Mouse (Mus musculus) heart, embryonic 14.5 days (tissue): ENCODE data around the gene Stx7. TPM values are rescaled to one million over a fixed set of nuclear protein-coding genes. Genes with fewer than 3 reads are reported as not detected.
A peak's percentile ranks its signal among the peaks of the same experiment; 100 is the strongest.

Experiments
- ATAC-seq: fragments of 200-750 bp; cut with Nextera tagmentation; 2 replicates; pipeline ENCODE4 v1.8.0; 2017; ENCODE audit warnings: low read depth, moderate TSS enrichment; ENCODE audit not compliant: insufficient number of reproducible peaks, insufficient read depth, low FRiP score
- H3K27ac ChIP-seq, 2 experiments: fragments of 200-500 bp in 1 of 2; fragments of 300-500 bp in 1 of 2; sonication (generic) in 1 of 2; replicated peaks in 1 of 2; 2 replicates each; pipeline ENCODE4 v1.5.1; 2012 to 2014; ENCODE audit warnings: low read depth in 2 of 2, low read length in 2 of 2, control low read depth in 1 of 2, mild to moderate bottlenecking in 1 of 2, mixed read lengths in 1 of 2; ENCODE audit not compliant: control insufficient read depth in 1 of 2, insufficient read depth in 1 of 2
- H3K27me3 ChIP-seq: fragments of 300-500 bp; sonication (generic); 2 replicates; pipeline ENCODE4 v1.6.1; 2014; ENCODE audit warnings: mild to moderate bottlenecking, low read length, control low read depth; ENCODE audit not compliant: control insufficient read depth, insufficient read depth
- H3K36me3 ChIP-seq: fragments of 300-500 bp; sonication (generic); 2 replicates; pipeline ENCODE4 v1.6.1; 2014; ENCODE audit warnings: mild to moderate bottlenecking, control low read depth, low read length, mixed read lengths; ENCODE audit not compliant: control insufficient read depth, insufficient read depth
- H3K4me1 ChIP-seq, 2 experiments: fragments of 200-500 bp in 1 of 2; fragments of 300-500 bp in 1 of 2; sonication (generic) in 1 of 2; 2 replicates each; pipeline ENCODE4 v1.6.1; 2012 to 2014; ENCODE audit warnings: low read length in 2 of 2, control low read depth in 1 of 2, mixed read lengths in 1 of 2; ENCODE audit not compliant: control insufficient read depth in 2 of 2, insufficient read depth in 2 of 2
- H3K4me2 ChIP-seq: fragments of 300-500 bp; sonication (generic); 2 replicates; pipeline ENCODE4 v1.6.1; 2014; ENCODE audit warnings: mild to moderate bottlenecking, low read length
- H3K4me3 ChIP-seq, 2 experiments: fragments of 200-500 bp in 1 of 2; fragments of 300-500 bp in 1 of 2; sonication (generic) in 1 of 2; 2 replicates each; pipeline ENCODE4 v1.5.1; 2012 to 2014; ENCODE audit warnings: low read length in 2 of 2, mild to moderate bottlenecking in 2 of 2, control low read depth in 1 of 2, low read depth in 1 of 2, moderate library complexity in 1 of 2; ENCODE audit not compliant: control insufficient read depth in 1 of 2, insufficient read depth in 1 of 2
- H3K9ac ChIP-seq: fragments of 300-500 bp; sonication (generic); 2 replicates; pipeline ENCODE4 v1.6.1; 2014; ENCODE audit warnings: mild to moderate bottlenecking, low read length
- H3K9me3 ChIP-seq: fragments of 300-500 bp; sonication (generic); 2 replicates; pipeline ENCODE4 v1.6.1; 2016; ENCODE audit warnings: low read length, control low read depth; ENCODE audit not compliant: control insufficient read depth
- WGBS: fragments of 180-500 bp; shearing (Covaris S2); extraction: QIAGEN DNeasy Blood & Tissue Kit; methylation state at CpG from one replicate; pipeline ENCODE4 v1.1.7; 2014; 5-methylcytosine and 5-hydroxymethylcytosine counted together
- polyA plus RNA-seq: library from polyadenylated mRNA; unstranded; fragments of >200 nt; fragmentation: Nextera tagmentation; extraction: Ambion mirVana; gene quantifications from 2 replicates; pipeline ENCODE4 v1.2.1, GENCODE M21; 2014

Stx7 gene
- polyA plus RNA-seq, 1 experiment from 2014 or later: 91.7 TPM

GRCm38 (mm10) chr10:24210075-24210474, 61.0 kb downstream of the Stx7 start:
- ATAC-seq: no peak
- H3K4me3 ChIP-seq: no peak overlapping the region
- no peaks in the 10 kb centered on the region for H3K27me3 ChIP-seq
- H3K9ac ChIP-seq: no peak overlapping the region
- H3K9me3 ChIP-seq: no peaks in the 10 kb centered on the region
- 72% methylated on average over 6 of the region's 6 CpGs for WGBS
- H3K4me2 ChIP-seq: no peak overlapping the region
- no peak overlapping the region for H3K27ac ChIP-seq
- no peaks in the 10 kb centered on the region for H3K36me3 ChIP-seq
- H3K4me1 ChIP-seq: no peaks in the 10 kb centered on the region

- WGBS: 85% methylated on average over 5 of the region's 5 CpGs
Measured at GRCm38 (mm10) chr10:24213297-24213696, 64.2 kb downstream of the Stx7 start.

DNA sequence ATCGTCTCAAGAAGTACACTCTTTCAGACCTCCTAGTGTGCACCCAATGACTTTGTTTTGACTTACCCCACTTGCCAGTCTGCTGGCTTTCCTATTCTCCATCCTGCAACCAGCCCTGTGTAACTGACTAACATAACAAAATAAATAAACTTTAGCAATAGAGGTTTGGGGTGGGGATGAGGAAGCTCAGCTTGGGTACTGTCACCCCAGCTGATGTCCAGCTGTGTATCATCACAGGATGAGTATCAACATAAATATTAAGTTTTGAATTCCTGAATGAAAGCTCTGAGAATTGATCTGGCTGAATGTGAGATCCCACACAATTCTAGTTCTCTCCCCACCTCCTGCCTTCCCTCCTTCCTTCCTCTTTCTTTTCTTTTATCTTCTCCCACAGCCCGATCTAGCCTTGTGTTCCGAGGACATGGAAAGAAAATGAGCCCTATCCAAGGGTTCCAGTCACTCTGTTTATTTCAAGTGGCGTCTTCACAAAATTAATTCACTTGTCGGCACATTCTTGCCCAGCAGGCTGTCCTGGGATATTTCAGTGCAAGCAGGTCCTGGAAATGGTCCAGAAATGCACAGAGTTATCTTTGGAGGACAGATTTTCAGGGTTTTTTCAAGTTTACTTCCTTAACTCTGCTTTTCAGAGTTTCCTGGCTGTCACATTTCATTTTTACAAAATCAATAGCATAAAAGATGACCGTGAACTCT, 68.6 kb downstream of the Stx7 start:
- ATAC-seq: no peak
- Histone ChIP-seq H3K9me3 (no peaks in the 10 kb centered on the region), H3K36me3 (no peaks in the 10 kb centered on the region), H3K27ac (no peak overlapping the region; a peak in 1 of 4 replicates), H3K9ac (no peak overlapping the region), H3K27me3 (peaks cover 8% of the 10 kb centered on the region), H3K4me2 (peak overlapping the region; percentile 21; the same call in 1 of the 2 replicates), H3K4me3 (no peak overlapping the region), H3K4me1 (peaks cover 0 to 2% of the 10 kb centered on the region in 2 experiments; a peak in 2 of 4 replicates)
- WGBS: 18% methylated on average over 6 of the region's 6 CpGs

More at GRCm38 (mm10) chr10:24213297-24213696, 64.2 kb downstream of the Stx7 start:
- Histone ChIP-seq H3K27me3 (no peaks in the 10 kb centered on the region), H3K4me3 (no peak overlapping the region), H3K9ac (no peak overlapping the region), H3K4me1 (peaks cover 0 to 2% of the 10 kb centered on the region in 2 experiments; a peak in 2 of 4 replicates), H3K27ac (no peak overlapping the region), H3K36me3 (no peaks in the 10 kb centered on the region), H3K4me2 (no peak overlapping the region), H3K9me3 (no peaks in the 10 kb centered on the region)
- ATAC-seq: no peak

DNA sequence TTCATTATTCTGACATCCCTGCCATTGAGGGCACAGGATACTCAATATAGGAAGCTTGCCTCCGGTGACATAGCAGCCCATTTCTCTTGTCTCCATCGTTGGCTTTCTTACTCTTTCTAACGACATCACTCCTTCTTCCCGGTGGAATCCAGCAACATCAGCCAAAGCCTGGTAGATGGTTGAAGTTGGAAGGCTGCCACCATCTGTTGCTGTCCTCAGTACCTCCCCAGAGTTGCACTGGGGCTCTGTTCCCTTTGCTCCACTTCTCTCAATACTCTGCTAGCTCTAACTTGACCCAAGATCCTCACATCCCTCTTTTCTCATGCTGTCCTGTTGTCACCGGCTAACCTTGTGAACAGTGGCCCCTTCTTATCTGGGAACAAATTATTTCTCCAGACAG, 71.8 kb downstream of the Stx7 start:
- Histone ChIP-seq H3K9me3 (no peaks in the 10 kb centered on the region), H3K27ac (no peak overlapping the region), H3K4me2 (no peak overlapping the region), H3K36me3 (no peaks in the 10 kb centered on the region), H3K4me3 (no peak overlapping the region), H3K4me1 (peaks cover 6 to 12% of the 10 kb centered on the region in 2 experiments), H3K27me3 (peaks cover 36% of the 10 kb centered on the region), H3K9ac (no peak overlapping the region)
- no peak for ATAC-seq
- WGBS: 60% methylated on average over 5 of the region's 5 CpGs

DNA sequence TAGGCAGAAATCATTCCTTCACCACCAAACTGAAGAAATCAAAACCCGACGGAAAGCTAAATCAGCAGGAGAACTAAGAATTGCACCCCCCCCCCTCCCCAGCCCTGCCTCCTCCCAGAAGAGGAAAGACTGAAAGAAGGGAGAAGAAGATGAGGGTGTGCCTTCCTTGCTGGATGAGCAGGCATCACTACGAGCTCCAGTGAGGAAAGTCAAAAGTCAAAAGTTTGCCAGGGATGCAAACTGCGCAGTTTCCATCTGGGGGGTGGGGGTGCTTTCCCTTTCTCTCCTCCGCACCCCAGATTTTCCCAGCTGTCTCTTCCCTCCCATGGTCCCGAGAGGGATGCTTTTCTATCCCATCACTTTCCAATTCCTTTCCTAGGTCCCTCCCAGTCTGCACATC, 73.8 kb downstream of the Stx7 start:
- peak overlapping the region; percentile 95 for H3K4me2 ChIP-seq
- ATAC-seq: no peak
- WGBS: 22% methylated on average over 6 of the region's 6 CpGs
- H3K4me1 ChIP-seq: peaks cover 4 to 12% of the 10 kb centered on the region in 2 experiments
- H3K27me3 ChIP-seq: peaks cover 36% of the 10 kb centered on the region
- peak overlapping the region; percentile 61 for H3K9ac ChIP-seq
- no peak overlapping the region for H3K27ac ChIP-seq
- H3K4me3 ChIP-seq: peak overlapping the region; percentile 51 to 58
- no peaks in the 10 kb centered on the region for H3K9me3 ChIP-seq
- no peaks in the 10 kb centered on the region for H3K36me3 ChIP-seq

DNA sequence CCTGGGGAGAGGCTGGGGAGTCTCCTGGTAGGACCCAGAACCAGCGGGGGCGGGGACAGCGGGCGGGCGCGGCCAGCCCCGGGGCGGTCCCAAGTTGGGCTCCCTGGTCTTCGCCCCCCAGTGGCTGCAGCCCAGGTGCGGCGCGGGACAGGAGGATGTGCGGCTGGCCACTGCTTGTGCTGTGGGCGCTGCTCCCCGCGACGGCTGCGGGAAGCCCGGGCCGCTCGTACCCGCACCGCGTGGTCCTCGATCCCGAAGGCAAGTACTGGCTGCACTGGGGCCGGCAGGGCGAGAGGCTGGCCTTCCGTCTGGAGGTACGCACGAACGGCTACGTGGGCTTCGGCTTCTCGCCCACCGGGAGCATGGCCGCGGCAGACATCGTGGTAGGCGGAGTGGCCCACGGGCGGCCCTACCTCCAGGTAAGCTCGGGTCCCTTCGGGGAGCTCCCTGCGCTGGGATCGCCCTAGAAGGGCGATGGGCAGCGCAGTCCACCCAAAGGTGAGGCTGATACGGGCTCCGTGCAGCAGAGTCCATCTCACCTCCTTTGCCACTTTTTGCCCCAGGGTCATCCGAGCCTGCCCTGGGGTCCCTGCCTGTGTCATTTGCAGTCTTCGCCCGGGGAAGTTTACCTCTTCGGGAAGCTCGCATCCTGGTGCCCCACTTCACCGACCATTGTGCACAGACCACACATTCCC, 74.5 kb downstream of the Stx7 start, which contains the start of gene Moxd1:
TSS of gene Moxd1 (plus strand) at position 69 of the 695 bp plus-strand sequence.
- no peak within 1 kb of the TSS for H3K27ac ChIP-seq
- H3K9me3 ChIP-seq: no peaks in the 10 kb centered on the region
- H3K36me3 ChIP-seq: no peaks in the 10 kb centered on the region
- H3K4me1 ChIP-seq: peaks cover 4 to 12% of the 10 kb centered on the region in 2 experiments; a peak in 3 of 4 replicates
- WGBS: 2% methylated on average over 51 of the region's 56 CpGs
- peak; percentile 50 for ATAC-seq
- H3K4me2 ChIP-seq: peak within 1 kb of the TSS; percentile 95
- peaks cover 36% of the 10 kb centered on the region for H3K27me3 ChIP-seq
- H3K9ac ChIP-seq: peak within 1 kb of the TSS; percentile 61
- H3K4me3 ChIP-seq: peak within 1 kb of the TSS; percentile 51 to 58

- WGBS: 31% methylated on average over 8 of the region's 8 CpGs
- no peak overlapping the region for H3K9ac ChIP-seq
- H3K27me3 ChIP-seq: peaks cover 36% of the 10 kb centered on the region
- H3K4me3 ChIP-seq: no peak overlapping the region
- H3K4me1 ChIP-seq: peaks cover 4 to 12% of the 10 kb centered on the region in 2 experiments; a peak in 3 of 4 replicates
- no peak for ATAC-seq
- no peaks in the 10 kb centered on the region for H3K36me3 ChIP-seq
- H3K9me3 ChIP-seq: no peaks in the 10 kb centered on the region
- 0 out of 2 replicates have a peak overlapping the region, but pooled peaks have one; percentile 95 for H3K4me2 ChIP-seq
- H3K27ac ChIP-seq: no peak overlapping the region
Measured at GRCm38 (mm10) chr10:24224591-24224990, 75.5 kb downstream of the Stx7 start.
